Mouse (Mus musculus): ENCODE measurements at regions not wholly inside any gene's neighbourhood (a gene's known extent, or its start where the extent isn't known, plus 50 kb on each side); places are given as distances from the start of the nearest gene placed in this dataset.

GRCm38 (mm10) chr14:72130149-72130548 is 361.5 kb downstream of the Gm9195 start:
- H3K4me3 ChIP-seq (replicated peaks): no peak overlapping the region
- peaks cover 2% of the 10 kb centered on the region for H3K27me3 ChIP-seq (replicated peaks)
- TF ChIP-seq FLI1 (IDR thresholded peaks at IDR 0.05; ENCODE audit: low read length): no peak
- TF ChIP-seq GATA1 (IDR thresholded peaks at IDR 0.05; ENCODE audit: borderline replicate concordance, low read length): no peak
- no peaks in the 10 kb centered on the region for H3K9me3 ChIP-seq
- H3K36me3 ChIP-seq (replicated peaks; ENCODE audit: low read length): no peaks in the 10 kb centered on the region
- no peaks in the 10 kb centered on the region for H3K4me1 ChIP-seq

DNA sequence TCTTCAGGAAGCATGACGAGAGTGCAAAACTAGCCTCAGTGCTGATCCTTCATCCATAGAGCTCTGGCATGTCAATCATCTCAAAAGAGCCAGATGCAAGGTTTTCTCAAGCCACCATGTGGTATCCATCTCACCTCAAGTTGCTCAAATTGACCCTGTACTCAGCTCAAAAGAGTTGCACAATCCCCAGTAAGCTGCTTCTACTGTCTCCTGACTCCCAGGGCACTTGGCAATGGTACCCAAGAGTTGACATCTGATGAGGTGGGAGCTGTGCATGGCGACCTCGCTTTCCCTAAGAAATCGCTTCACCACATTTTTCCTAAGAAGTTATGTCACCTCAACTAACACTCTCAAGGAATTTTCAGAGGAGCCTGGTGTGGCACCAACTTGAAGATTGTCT is 369.9 kb downstream of the Gm9195 start:
- peaks cover 6% of the 10 kb centered on the region; the same call in 1 of the 2 replicates for H3K4me1 ChIP-seq
- H3K27me3 ChIP-seq (replicated peaks): peaks cover under 1% of the 10 kb centered on the region
- no peak overlapping the region for H3K4me3 ChIP-seq (replicated peaks)
- TF ChIP-seq GATA1 (IDR thresholded peaks at IDR 0.05; ENCODE audit: borderline replicate concordance, low read length): no peak
- no peak for TF ChIP-seq FLI1 (IDR thresholded peaks at IDR 0.05; ENCODE audit: low read length)
- H3K36me3 ChIP-seq (replicated peaks; ENCODE audit: low read length): no peaks in the 10 kb centered on the region
- peaks cover 9% of the 10 kb centered on the region; the same call in 1 of the 2 replicates for H3K9me3 ChIP-seq

GRCm38 (mm10) chr14:72121006-72121405 is 370.6 kb downstream of the Gm9195 start:
- peaks cover 9% of the 10 kb centered on the region; the same call in 1 of the 2 replicates for H3K9me3 ChIP-seq
- H3K36me3 ChIP-seq (replicated peaks; ENCODE audit: low read length): no peaks in the 10 kb centered on the region
- no peak overlapping the region for H3K4me3 ChIP-seq (replicated peaks)
- peaks cover 6% of the 10 kb centered on the region; the same call in 1 of the 2 replicates for H3K4me1 ChIP-seq
- peaks cover 3% of the 10 kb centered on the region for H3K27me3 ChIP-seq (replicated peaks)
- no peak for TF ChIP-seq FLI1 (IDR thresholded peaks at IDR 0.05; ENCODE audit: low read length)
- TF ChIP-seq GATA1 (IDR thresholded peaks at IDR 0.05; ENCODE audit: borderline replicate concordance, low read length): no peak

- TF ChIP-seq FLI1 (IDR thresholded peaks at IDR 0.05; ENCODE audit: low read length) (no peak), GATA1 (IDR thresholded peaks at IDR 0.05; ENCODE audit: borderline replicate concordance, low read length) (no peak)
- no peaks in the 10 kb centered on the region for H3K9me3 ChIP-seq
- H3K4me3 ChIP-seq (replicated peaks): no peak overlapping the region
- H3K27me3 ChIP-seq (replicated peaks): peaks cover 3% of the 10 kb centered on the region
- H3K36me3 ChIP-seq (replicated peaks; ENCODE audit: low read length): no peaks in the 10 kb centered on the region
- peaks cover 24% of the 10 kb centered on the region for H3K4me1 ChIP-seq
Measured at GRCm38 (mm10) chr14:72116842-72117241, 374.8 kb downstream of the Gm9195 start.

DNA sequence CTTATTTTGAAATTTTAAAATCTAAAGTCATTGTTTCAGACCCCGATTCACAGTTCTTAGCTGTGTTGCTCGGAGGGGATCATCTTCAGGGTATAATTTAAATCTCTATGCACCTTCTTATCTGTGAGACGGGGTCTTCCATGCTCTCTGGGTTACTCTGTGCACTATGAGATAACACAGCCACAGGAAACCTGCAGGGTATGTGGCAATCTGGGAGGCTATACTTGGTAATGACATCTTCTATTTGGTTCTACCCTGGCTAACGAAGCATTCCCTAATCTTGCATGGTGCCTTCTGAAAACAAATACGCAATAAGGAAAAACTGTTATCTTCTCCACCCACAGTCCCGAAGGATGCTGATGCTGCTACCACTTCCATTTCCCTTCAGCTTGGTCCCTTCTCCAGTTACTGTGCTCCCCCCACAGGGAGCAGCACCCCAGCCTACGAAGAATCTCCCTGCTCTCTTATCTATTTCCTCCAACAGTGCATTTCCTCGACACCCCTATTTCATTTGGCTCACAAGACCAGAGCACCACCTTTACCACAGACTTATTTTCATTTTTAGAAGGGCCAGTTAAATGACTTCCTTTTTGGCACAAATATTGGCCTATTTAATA is 378.2 kb downstream of the Gm9195 start:
- Histone ChIP-seq H3K4me1 (peaks cover 40% of the 10 kb centered on the region), H3K27me3 (replicated peaks) (peaks cover 3% of the 10 kb centered on the region), H3K9me3 (no peaks in the 10 kb centered on the region), H3K36me3 (replicated peaks; ENCODE audit: low read length) (no peaks in the 10 kb centered on the region), H3K4me3 (replicated peaks) (peak overlapping the region; percentile 71)
- no peak for TF ChIP-seq GATA1 (IDR thresholded peaks at IDR 0.05; ENCODE audit: borderline replicate concordance, low read length)
- no peak for TF ChIP-seq FLI1 (IDR thresholded peaks at IDR 0.05; ENCODE audit: low read length)

DNA sequence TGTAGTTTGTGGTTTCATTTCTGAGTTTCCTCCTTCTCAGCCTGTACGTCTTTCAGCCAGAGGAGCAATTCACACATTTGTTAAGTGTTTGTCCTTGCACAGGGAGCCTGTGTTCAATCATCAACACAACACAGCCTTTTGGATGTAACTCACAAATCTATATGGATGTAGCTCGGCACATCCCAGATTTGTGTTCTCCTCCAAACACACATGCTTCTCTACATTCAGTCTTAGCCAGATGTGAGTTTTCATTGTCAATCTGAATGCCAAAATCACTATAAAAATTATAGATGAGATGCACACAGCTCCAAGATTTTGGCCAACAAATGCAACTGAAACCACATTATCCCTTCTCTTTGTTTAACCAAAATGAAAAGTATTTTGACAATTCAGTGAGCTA is 380.9 kb downstream of the Gm9195 start:
- H3K4me3 ChIP-seq (replicated peaks): no peak overlapping the region
- peaks cover 6% of the 10 kb centered on the region; the same call in 1 of the 2 replicates for H3K9me3 ChIP-seq
- no peaks in the 10 kb centered on the region for H3K36me3 ChIP-seq (replicated peaks; ENCODE audit: low read length)
- TF ChIP-seq GATA1 (IDR thresholded peaks at IDR 0.05; ENCODE audit: borderline replicate concordance, low read length) (no peak), FLI1 (IDR thresholded peaks at IDR 0.05; ENCODE audit: low read length) (no peak)
- H3K4me1 ChIP-seq: peaks cover 34% of the 10 kb centered on the region
- H3K27me3 ChIP-seq (replicated peaks): peaks cover 5% of the 10 kb centered on the region

DNA sequence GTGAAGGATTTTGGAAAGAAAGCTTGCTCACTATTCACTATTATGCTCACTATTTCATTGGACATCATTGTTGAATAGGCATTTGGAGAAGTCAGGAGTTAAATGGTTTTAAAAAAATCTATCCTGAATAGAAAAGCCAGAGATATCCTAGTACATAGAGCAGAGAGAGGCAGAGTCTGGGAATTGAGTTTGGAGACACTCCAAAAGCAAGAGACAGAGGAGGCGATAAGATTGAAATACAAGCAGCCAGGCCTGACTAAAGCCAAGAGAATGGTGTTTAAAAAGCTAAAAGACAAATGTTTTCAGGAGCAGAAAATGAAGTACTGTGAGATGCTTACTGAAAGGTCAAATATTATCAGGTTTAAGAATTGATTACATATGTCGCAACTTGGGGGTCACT is 400.1 kb downstream of the Gm9195 start:
- Histone ChIP-seq H3K4me3 (replicated peaks) (no peak overlapping the region), H3K36me3 (replicated peaks; ENCODE audit: low read length) (no peaks in the 10 kb centered on the region), H3K4me1 (no peaks in the 10 kb centered on the region), H3K9me3 (no peaks in the 10 kb centered on the region), H3K27me3 (replicated peaks) (peaks cover 2% of the 10 kb centered on the region)
- no peak for TF ChIP-seq FLI1 (IDR thresholded peaks at IDR 0.05; ENCODE audit: low read length)
- TF ChIP-seq GATA1 (IDR thresholded peaks at IDR 0.05; ENCODE audit: borderline replicate concordance, low read length): no peak

DNA sequence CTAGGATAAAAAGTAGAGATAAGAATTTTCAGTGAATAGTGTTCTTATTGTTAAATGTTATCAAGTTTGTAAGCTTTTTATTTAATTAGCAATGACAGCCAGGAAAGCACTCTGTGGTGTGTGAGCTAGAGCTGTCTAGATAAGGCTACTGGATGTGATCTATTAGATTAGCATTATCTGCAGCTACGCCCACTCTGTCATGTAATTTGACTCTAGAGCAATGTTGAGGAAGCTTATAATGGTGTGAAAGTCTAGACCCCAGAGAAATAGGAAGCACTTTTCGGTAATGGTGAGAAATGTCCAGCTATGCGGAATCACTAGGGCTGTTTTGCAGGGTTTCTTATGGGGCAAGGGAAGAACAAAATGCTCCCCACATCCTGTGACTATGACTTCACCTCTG is 410.2 kb downstream of the Gm9195 start:
- Histone ChIP-seq H3K9me3 (no peaks in the 10 kb centered on the region), H3K4me1 (peaks cover 5% of the 10 kb centered on the region; the same call in 1 of the 2 replicates), H3K36me3 (replicated peaks; ENCODE audit: low read length) (no peaks in the 10 kb centered on the region), H3K27me3 (replicated peaks) (no peaks in the 10 kb centered on the region), H3K4me3 (replicated peaks) (no peak overlapping the region)
- TF ChIP-seq GATA1 (IDR thresholded peaks at IDR 0.05; ENCODE audit: borderline replicate concordance, low read length): no peak
- no peak for TF ChIP-seq FLI1 (IDR thresholded peaks at IDR 0.05; ENCODE audit: low read length)

DNA sequence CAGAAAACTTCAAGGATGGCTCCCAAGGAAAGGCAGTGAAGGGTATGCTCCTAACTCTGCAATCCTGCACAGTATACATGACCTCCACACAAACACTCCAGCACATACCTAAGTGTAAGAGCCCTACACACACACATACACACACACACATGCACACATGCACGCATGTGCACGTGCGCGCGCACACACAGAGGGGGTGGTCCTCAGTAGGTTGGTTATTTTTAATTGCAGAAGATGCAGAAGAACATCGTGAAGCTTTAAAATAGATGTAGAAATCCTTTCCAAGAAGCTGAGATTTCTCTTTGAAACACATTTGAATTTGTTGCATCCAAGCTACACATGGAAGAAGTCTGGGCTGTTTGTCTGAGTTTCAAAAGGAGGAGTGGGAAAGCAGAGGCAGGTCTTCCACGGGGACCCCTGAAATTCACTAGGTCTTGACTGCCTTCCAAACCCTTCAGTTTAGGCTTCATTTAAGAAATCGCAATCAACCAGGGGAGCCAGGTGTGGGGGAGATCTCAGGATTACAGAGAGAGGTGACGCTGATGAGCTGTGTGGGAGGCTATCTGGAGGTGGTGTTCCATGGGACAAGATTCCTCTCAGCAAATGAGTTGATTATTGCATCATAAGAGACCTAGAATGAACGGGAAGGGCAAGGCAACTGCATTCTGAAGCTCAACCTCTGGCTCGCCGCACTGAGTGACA is 427.4 kb downstream of the Gm9195 start:
- TF ChIP-seq GATA1 (IDR thresholded peaks at IDR 0.05; ENCODE audit: borderline replicate concordance, low read length): no peak
- no peak for TF ChIP-seq FLI1 (IDR thresholded peaks at IDR 0.05; ENCODE audit: low read length)
- H3K4me1 ChIP-seq: no peaks in the 10 kb centered on the region
- H3K9me3 ChIP-seq: no peaks in the 10 kb centered on the region
- no peaks in the 10 kb centered on the region for H3K27me3 ChIP-seq (replicated peaks)
- H3K4me3 ChIP-seq (replicated peaks): no peak overlapping the region
- no peaks in the 10 kb centered on the region for H3K36me3 ChIP-seq (replicated peaks; ENCODE audit: low read length)

GRCm38 (mm10) chr14:72042881-72043236 is 448.8 kb downstream of the Gm9195 start:
- no peak overlapping the region for H3K4me3 ChIP-seq (replicated peaks)
- no peak for TF ChIP-seq FLI1 (IDR thresholded peaks at IDR 0.05; ENCODE audit: low read length)
- no peak for TF ChIP-seq GATA1 (IDR thresholded peaks at IDR 0.05; ENCODE audit: borderline replicate concordance, low read length)
- no peaks in the 10 kb centered on the region for H3K36me3 ChIP-seq (replicated peaks; ENCODE audit: low read length)
- H3K4me1 ChIP-seq: no peaks in the 10 kb centered on the region
- peaks cover 4% of the 10 kb centered on the region for H3K27me3 ChIP-seq (replicated peaks)
- no peaks in the 10 kb centered on the region for H3K9me3 ChIP-seq

Data from megakaryocyte, embryonic 14.5 days (primary cell).